Mouse (Mus musculus) liver, postnatal 0 days (tissue): ENCODE measurements around the gene Atoh7. TPM values are rescaled to one million over a fixed set of nuclear protein-coding genes. Genes with fewer than 3 reads are reported as not detected.

Experiments
- ATAC-seq: fragments of 200-750 bp; cut with Nextera tagmentation; 2 replicates; pipeline ENCODE4 v1.8.0; 2017; ENCODE audit warnings: mild to moderate bottlenecking, moderate library complexity
- DNase-seq: peaks from one replicate; pipeline ENCODE4 v3.0.0-alpha.2; 2016
- H3K27ac ChIP-seq: fragments of 300-500 bp; sonication (generic); 2 replicates; pipeline ENCODE4 v1.5.1; 2014; ENCODE audit warnings: antibody characterized with exemption, moderate library complexity, mild to moderate bottlenecking, low read depth
- H3K27me3 ChIP-seq: fragments of 300-500 bp; sonication (generic); 2 replicates; pipeline ENCODE4 v1.6.1; 2014; ENCODE audit warnings: low read length, control low read depth, mixed read lengths; ENCODE audit not compliant: insufficient read depth
- H3K36me3 ChIP-seq: fragments of 300-500 bp; sonication (generic); replicated peaks from 2 replicates; pipeline ENCODE4 v1.6.1; 2014; ENCODE audit warnings: mild to moderate bottlenecking, control low read depth, low read length, moderate library complexity, mixed read lengths; ENCODE audit not compliant: insufficient read depth
- H3K4me1 ChIP-seq: fragments of 300-500 bp; sonication (generic); 2 replicates; pipeline ENCODE4 v1.6.1; 2014; ENCODE audit warnings: antibody characterized with exemption, mild to moderate bottlenecking, control low read depth; ENCODE audit not compliant: insufficient read depth
- H3K4me2 ChIP-seq: fragments of 300-500 bp; sonication (generic); 2 replicates; pipeline ENCODE4 v1.6.1; 2014; ENCODE audit warnings: low read depth, mild to moderate bottlenecking, low read length, moderate library complexity, mixed read lengths
- H3K4me3 ChIP-seq: fragments of 300-500 bp; sonication (generic); 2 replicates; pipeline ENCODE4 v1.5.1; 2014; ENCODE audit warnings: low read depth, low read length
- H3K9ac ChIP-seq: fragments of 300-500 bp; sonication (generic); replicated peaks from 2 replicates; pipeline ENCODE4 v1.6.1; 2014; ENCODE audit warnings: mild to moderate bottlenecking, moderate library complexity
- H3K9me3 ChIP-seq: fragments of 300-500 bp; sonication (generic); 2 replicates; pipeline ENCODE4 v1.6.1; 2016; ENCODE audit warnings: mild to moderate bottlenecking, control low read depth, low read length, mixed read lengths
- CTCF ChIP-seq: sonication (generic); IDR thresholded peaks from 2 replicates; pipeline ENCODE4 v1.5.1; 2016; ENCODE audit warnings: antibody characterized with exemption, low read depth
- EP300 ChIP-seq: IDR thresholded peaks from 2 replicates; pipeline ENCODE4 v1.6.1; 2016; ENCODE audit warnings: antibody characterized with exemption, low read depth, mild to moderate bottlenecking
- WGBS: fragments of 180-500 bp; shearing (Covaris S2); extraction: QIAGEN DNeasy Blood & Tissue Kit; methylation state at CpG from one replicate; pipeline ENCODE4 v1.1.7; 2014; ENCODE audit not compliant: insufficient replicate concordance; 5-methylcytosine and 5-hydroxymethylcytosine counted together
- polyA plus RNA-seq: library from polyadenylated mRNA; unstranded; fragments of >200 nt; fragmentation: Nextera tagmentation; extraction: Ambion mirVana; gene quantifications from 2 replicates; pipeline ENCODE4 v1.2.1, GENCODE M21; 2015

Gene Atoh7
- polyA plus RNA-seq, 1 experiment from 2014 or later, result 0.61 TPM

- no peaks in the 10 kb centered on the region for H3K4me1 ChIP-seq
- H3K27me3 ChIP-seq, result no peaks in the 10 kb centered on the region
- ATAC-seq (no peak), DNase-seq (no peak)
- H3K9ac ChIP-seq, result 0 out of 2 replicates have a peak overlapping the region, but pooled peaks have one; percentile 21
- no peaks in the 10 kb centered on the region for H3K9me3 ChIP-seq
- no peak overlapping the region for H3K4me3 ChIP-seq
- TF ChIP-seq CTCF (no peak), EP300 (no peak)
- H3K4me2 ChIP-seq, result peak overlapping the region; percentile 64
- no peaks in the 10 kb centered on the region; the same call in none of the 2 replicates for H3K36me3 ChIP-seq
- 72% methylated on average over 9 of the region's 9 CpGs for WGBS
- H3K27ac ChIP-seq, result no peak overlapping the region
These were observed 34.9 kb upstream of the Atoh7 start for GRCm38 (mm10) chr10:63064516-63064915.

DNA sequence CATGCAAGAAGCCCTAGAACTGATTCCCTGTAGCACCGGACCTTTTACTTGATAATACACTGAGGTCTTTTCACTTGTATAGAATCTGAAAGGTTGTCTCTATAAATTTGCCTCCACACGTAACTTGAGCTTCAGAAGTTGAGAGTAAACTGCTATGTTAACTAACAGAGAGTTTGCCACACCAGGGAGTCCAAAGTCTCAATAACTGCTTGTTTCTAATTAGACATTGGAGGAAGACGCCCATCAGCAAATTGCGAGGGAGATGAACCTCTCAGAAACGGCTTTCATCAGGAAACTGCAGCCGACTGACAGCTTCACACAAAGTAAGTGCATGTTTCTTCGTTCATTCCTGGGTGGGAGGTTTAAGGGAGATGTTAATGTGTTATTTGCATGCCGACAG is 33.9 kb upstream of the Atoh7 start:
- 55% methylated on average over 8 of the region's 8 CpGs for WGBS
- no peak overlapping the region for H3K27ac ChIP-seq
- H3K9me3 ChIP-seq, result no peaks in the 10 kb centered on the region
- no peak overlapping the region for H3K4me3 ChIP-seq
- no peaks in the 10 kb centered on the region; the same call in none of the 2 replicates for H3K36me3 ChIP-seq
- no peak overlapping the region; the same call in 1 of the 2 replicates for H3K4me2 ChIP-seq
- DNase-seq (no peak), ATAC-seq (no peak)
- no peaks in the 10 kb centered on the region for H3K27me3 ChIP-seq
- H3K4me1 ChIP-seq, result no peaks in the 10 kb centered on the region
- H3K9ac ChIP-seq, result no peak overlapping the region
- TF ChIP-seq CTCF (no peak), EP300 (no peak)

DNA sequence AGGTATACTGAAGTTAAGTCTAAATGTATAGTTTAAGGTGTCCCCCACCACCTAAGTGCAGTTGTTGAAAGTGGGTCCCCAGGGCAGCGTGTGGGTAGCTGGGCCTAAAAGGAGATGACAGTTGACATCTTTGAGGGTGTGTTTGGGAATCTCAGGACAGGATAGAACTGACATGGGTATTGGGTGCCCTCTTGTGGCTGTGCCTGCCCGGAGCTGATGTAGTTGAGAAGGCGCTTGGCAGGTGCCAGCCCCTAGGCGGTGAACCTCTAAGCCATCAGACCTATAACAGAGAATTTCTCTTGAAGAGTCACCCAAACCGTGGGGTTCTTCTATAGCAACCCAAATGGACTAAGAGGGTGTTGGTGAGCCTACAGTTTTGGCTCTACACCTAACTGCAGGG is 33.5 kb upstream of the Atoh7 start:
- Histone ChIP-seq H3K4me3 (no peak overlapping the region), H3K9me3 (no peaks in the 10 kb centered on the region), H3K4me1 (no peaks in the 10 kb centered on the region), H3K27ac (no peak overlapping the region), H3K4me2 (no peak overlapping the region), H3K36me3 (no peaks in the 10 kb centered on the region; the same call in none of the 2 replicates), H3K9ac (no peak overlapping the region), H3K27me3 (no peaks in the 10 kb centered on the region)
- TF ChIP-seq EP300 (no peak), CTCF (peak; percentile 88)
- ATAC-seq (peak; percentile 35), DNase-seq (peak; percentile 82)
- 17% methylated on average over 5 of the region's 5 CpGs for WGBS

- ATAC-seq, result peak; percentile 56; the same call in 1 of the 2 replicates
- no peaks in the 10 kb centered on the region for H3K27me3 ChIP-seq
- H3K4me3 ChIP-seq, result no peak overlapping the region
- no peak for TF ChIP-seq CTCF
- TF ChIP-seq EP300, result peak; percentile 11; the same call in 1 of the 2 replicates
- no peak overlapping the region for H3K9ac ChIP-seq
- DNase-seq, result no peak
- no peaks in the 10 kb centered on the region for H3K9me3 ChIP-seq
- H3K4me2 ChIP-seq, result no peak overlapping the region
- no peaks in the 10 kb centered on the region for H3K36me3 ChIP-seq
- WGBS, result 43% methylated on average over 10 of the region's 10 CpGs
- H3K4me1 ChIP-seq, result no peaks in the 10 kb centered on the region; the same call in none of the 2 replicates
- H3K27ac ChIP-seq, result no peak overlapping the region
These were observed 13.1 kb upstream of the Atoh7 start for GRCm38 (mm10) chr10:63086304-63086703.

GRCm38 (mm10) chr10:63089103-63089757 is 10.2 kb upstream of the Atoh7 start:
- WGBS, result 35% methylated on average over 8 of the region's 8 CpGs
- no peak overlapping the region for H3K27ac ChIP-seq

DNA sequence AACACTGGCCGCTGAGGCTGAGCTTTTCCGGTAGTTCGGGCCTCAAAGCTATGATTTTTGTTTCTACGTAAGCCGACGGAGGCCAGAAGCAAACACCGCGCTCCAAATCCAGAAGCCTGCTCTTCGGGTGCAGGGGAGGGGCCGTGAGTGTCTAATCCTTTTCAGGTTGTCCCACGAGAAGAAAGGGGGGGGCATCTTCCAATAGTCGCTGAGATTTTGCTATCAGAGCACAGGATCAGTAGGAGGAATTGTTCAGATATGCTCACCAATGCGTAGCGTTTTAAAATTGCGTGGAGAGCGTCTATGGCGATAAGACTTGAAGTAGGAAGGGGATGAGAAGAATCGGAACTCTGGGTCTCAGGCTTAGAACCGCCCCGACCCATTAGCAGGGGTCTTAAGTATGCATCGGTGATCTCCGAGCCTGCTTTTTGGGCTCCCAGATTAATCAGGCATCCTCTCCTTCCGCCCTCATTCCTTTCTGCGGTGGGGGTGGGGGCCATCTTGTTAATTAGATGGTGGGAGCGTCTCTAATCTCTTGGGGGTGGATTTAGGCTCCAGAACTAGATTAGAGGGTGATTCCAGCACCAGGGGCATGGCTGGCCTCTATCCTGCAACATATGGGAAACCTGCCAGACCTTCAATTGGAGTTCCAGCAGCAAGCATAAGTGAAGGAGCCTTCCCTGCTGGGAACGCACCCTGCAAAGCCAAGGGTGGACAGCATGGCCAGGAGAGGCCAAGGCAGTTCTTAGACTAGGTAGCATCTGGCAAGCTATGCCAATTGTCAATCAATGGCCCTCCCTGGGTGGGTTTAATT is 9.5 kb upstream of the Atoh7 start:
- 14% methylated on average over 26 of the region's 26 CpGs for WGBS

More at GRCm38 (mm10) chr10:63089103-63089757, 10.2 kb upstream of the Atoh7 start:
- Histone ChIP-seq H3K27me3 (no peaks in the 10 kb centered on the region), H3K4me1 (no peaks in the 10 kb centered on the region; the same call in none of the 2 replicates), H3K9me3 (no peaks in the 10 kb centered on the region), H3K9ac (no peak overlapping the region), H3K36me3 (no peaks in the 10 kb centered on the region), H3K4me2 (peak overlapping the region; percentile 64), H3K4me3 (no peak overlapping the region)
- DNase-seq, result no peak
- ATAC-seq, result no peak
- no peak for TF ChIP-seq CTCF
- TF ChIP-seq EP300, result no peak

More for the DNA sequence above, 9.5 kb upstream of the Atoh7 start:
- no peak for DNase-seq
- Histone ChIP-seq H3K9ac (0 out of 2 replicates have a peak overlapping the region, but pooled peaks have one; percentile 7), H3K4me2 (peak overlapping the region; percentile 64), H3K36me3 (no peaks in the 10 kb centered on the region), H3K4me3 (0 out of 2 replicates have a peak overlapping the region, but pooled peaks have one; percentile 19), H3K4me1 (no peaks in the 10 kb centered on the region; the same call in none of the 2 replicates), H3K9me3 (no peaks in the 10 kb centered on the region), H3K27me3 (no peaks in the 10 kb centered on the region), H3K27ac (no peak overlapping the region)
- no peak for ATAC-seq
- TF ChIP-seq EP300, result no peak
- TF ChIP-seq CTCF, result no peak
